Mouse (Mus musculus): ENCODE results near the gene 4930415O20Rik. TPM values are rescaled to one million over a fixed set of nuclear protein-coding genes. Genes with fewer than 3 reads are reported as not detected.
"Not testable (repeated sequence)": the region's sequence is repeated elsewhere in the genome, so short reads cannot be mapped to it uniquely, and the experiment has no call there.

The 4930415O20Rik gene
- polyA plus RNA-seq, 1 experiment = 5.1 TPM

DNA sequence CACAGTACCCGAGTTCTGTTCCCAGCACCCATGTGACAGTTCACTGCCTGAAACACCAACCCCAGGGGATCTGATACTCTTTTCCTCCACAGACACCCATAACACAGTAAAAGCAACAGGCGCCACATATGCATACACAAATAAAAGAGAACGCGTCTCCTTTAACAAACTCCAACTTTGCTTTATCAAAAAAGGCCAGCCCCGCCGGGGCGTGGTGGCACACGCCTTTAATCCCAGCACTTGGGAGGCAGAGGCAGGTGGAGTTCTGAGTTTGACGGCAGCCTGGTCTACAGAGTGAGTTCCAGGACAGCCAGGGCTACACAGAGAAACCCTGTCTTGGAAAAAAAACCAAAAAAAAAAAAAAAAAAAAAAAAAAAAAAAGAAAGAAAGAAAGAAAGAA lies 15.3 kb downstream of the 4930415O20Rik start:
- peak overlapping the region; percentile 48; the same call in 1 of the 2 replicates for H3K27ac ChIP-seq (replicated peaks; ENCODE audit: low read depth, low read length)

DNA sequence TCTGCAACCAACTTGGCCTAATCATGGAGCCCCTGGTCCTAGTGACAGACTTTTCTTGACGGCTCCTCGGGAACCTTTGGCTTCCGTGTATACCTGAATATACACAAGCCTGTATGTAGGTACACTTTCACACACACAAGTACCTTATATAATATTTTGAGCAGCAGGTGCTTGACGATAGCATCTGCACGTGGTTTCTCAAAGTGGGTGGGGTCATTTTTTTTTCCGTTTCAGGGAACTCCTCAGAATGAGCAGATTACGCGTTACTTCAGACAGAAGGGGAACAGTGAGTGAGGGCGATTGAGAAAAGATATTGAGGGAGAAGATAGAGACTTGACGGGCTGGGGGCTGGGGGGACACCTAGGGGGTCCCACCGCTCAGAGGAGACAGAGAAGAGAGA lies 16.9 kb downstream of the 4930415O20Rik start:
- H3K27ac ChIP-seq (replicated peaks; ENCODE audit: low read depth, low read length) = no peak overlapping the region
- no peaks in the 10 kb centered on the region; the same call in 1 of the 2 replicates for H3K4me1 ChIP-seq (ENCODE audit: control insufficient read depth, insufficient read depth, insufficient read length, low read length)
- no peak overlapping the region for H3K4me3 ChIP-seq (ENCODE audit: insufficient read depth, low read depth, low read length)

More for the DNA sequence above, 15.3 kb downstream of the 4930415O20Rik start:
- H3K4me1 ChIP-seq (ENCODE audit: control insufficient read depth, insufficient read depth, insufficient read length, low read length); H3K4me3 ChIP-seq (ENCODE audit: insufficient read depth, low read depth, low read length): not testable (repeated sequence)

DNA sequence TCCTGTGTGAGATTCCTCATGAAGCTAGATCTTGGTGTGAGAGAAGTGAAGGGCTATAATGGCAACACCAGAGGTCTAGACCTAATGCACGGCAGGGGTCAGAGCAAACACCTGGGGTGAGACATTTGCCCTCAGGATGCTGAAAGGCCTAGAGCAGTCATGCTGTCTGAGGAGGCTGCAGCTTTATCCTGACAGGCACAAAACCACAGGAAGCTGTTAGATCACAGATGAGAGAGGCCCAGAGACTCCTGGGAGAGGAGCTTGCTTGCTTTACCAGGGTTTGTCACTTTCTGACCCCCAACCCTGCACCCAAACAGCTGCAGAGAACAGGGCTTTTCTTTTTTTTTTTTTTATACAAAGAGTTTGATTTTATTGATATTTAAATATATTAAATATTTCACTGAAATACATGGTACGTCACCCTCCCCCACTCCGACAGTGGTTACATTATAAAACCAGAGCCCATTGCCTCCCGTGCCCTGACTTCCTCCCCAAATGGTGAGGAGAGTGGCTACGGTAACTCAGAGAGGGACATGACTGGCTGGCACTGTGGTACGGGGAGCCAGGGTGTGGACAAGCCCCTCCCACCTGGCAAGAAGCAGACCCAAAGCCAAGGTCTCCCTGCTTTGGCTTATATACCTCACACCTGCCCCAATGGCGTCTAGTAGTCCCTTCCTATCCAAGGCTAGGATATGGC lies 19.0 kb downstream of the 4930415O20Rik start:
- Histone ChIP-seq H3K4me3 (ENCODE audit: insufficient read depth, low read depth, low read length) (no peak overlapping the region), H3K27ac (replicated peaks; ENCODE audit: low read depth, low read length) (no peak overlapping the region), H3K4me1 (ENCODE audit: control insufficient read depth, insufficient read depth, insufficient read length, low read length) (no peaks in the 10 kb centered on the region; the same call in 1 of the 2 replicates)

DNA sequence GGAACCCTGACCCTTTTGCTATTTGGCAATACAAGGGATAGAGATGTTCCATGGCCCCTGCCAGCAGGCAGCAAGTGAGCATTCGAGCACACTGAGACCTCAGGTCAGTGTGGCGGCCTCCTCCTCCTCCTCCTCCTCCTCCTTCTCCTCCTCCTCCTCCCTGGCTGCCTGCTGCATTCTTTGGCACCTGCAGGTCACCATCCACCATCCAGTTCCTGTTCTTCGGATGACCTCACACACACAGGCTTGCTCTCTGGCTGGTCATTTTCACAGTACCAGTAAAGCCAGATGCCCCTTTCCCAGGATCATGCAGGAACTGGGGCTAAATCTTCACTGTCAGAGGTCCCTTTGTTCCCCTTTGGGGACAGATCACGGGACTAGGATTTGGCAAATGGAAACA lies 20.6 kb downstream of the 4930415O20Rik start:
- Histone ChIP-seq H3K4me1 (ENCODE audit: control insufficient read depth, insufficient read depth, insufficient read length, low read length) (no peaks in the 10 kb centered on the region), H3K27ac (replicated peaks; ENCODE audit: low read depth, low read length) (0 out of 2 replicates have a peak overlapping the region, but pooled peaks have one; percentile 47), H3K4me3 (ENCODE audit: insufficient read depth, low read depth, low read length) (no peak overlapping the region)

DNA sequence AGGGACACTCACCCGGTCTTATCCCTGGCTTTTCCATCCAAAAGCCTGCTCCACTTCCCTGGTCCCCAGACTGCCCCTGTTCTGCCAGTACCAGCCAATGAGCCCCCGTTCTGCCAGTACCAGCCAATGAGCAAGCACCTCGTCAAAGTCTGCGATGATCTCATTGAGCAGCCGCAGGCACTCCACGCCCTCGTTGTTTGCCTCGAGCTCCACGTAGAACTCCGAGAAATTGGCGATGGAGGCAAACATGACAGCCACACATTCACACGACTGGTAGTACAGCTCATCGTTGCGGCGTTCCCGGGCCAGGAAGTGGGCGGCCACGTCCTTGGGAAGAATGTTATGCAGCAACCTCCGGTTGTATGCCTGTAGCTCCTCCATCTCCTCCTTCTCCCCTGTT lies 23.4 kb downstream of the 4930415O20Rik start:
- H3K4me3 ChIP-seq (ENCODE audit: insufficient read depth, low read depth, low read length) = no peak overlapping the region
- H3K4me1 ChIP-seq (ENCODE audit: control insufficient read depth, insufficient read depth, insufficient read length, low read length) = no peaks in the 10 kb centered on the region
- H3K27ac ChIP-seq (replicated peaks; ENCODE audit: low read depth, low read length) = no peak overlapping the region

DNA sequence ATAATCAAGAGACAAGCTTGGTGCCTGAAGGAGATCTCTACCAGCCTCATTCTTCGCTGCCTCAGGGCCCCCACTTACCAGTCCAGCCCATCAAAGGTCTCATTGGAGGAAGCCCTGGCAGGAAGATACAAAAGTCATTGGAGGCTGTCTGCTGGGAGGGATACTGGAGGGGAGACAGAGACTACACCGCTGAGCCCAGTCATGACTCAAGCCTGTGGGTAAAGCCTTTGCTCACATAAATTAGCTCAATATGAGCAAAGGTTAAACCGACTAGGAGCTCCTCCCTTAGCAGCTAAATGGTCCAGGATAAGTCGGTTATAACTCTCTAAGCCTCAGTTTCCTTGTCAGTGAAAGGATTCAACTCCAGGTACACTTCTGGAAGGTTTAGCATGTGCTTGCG lies 24.2 kb downstream of the 4930415O20Rik start:
- H3K4me3 ChIP-seq (ENCODE audit: insufficient read depth, low read depth, low read length) = no peak overlapping the region
- no peak overlapping the region for H3K27ac ChIP-seq (replicated peaks; ENCODE audit: low read depth, low read length)
- no peaks in the 10 kb centered on the region for H3K4me1 ChIP-seq (ENCODE audit: control insufficient read depth, insufficient read depth, insufficient read length, low read length)

DNA sequence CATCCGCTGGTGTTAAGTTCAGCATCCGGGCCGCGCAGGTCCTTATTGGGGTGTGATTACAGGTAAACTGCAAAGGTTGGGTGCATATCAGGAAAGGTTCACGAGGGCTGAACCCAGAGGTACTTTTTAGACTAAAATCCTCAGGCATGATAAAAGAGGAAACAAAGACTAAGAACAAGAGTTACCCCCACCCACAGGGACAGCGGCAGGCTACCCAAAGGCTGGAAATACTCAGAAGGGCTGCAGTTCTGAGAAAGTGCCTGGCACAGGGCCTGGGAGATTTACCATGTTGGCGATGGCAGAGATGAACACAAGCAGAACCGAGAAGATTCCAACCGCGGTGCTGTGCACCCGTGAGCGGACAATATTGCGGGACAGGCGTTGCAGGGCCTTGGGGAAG lies 25.8 kb downstream of the 4930415O20Rik start:
- no peak overlapping the region for H3K27ac ChIP-seq (replicated peaks; ENCODE audit: low read depth, low read length)
- peaks cover 2% of the 10 kb centered on the region; the same call in 1 of the 2 replicates for H3K4me1 ChIP-seq (ENCODE audit: control insufficient read depth, insufficient read depth, insufficient read length, low read length)
- H3K4me3 ChIP-seq (ENCODE audit: insufficient read depth, low read depth, low read length) = no peak overlapping the region

DNA sequence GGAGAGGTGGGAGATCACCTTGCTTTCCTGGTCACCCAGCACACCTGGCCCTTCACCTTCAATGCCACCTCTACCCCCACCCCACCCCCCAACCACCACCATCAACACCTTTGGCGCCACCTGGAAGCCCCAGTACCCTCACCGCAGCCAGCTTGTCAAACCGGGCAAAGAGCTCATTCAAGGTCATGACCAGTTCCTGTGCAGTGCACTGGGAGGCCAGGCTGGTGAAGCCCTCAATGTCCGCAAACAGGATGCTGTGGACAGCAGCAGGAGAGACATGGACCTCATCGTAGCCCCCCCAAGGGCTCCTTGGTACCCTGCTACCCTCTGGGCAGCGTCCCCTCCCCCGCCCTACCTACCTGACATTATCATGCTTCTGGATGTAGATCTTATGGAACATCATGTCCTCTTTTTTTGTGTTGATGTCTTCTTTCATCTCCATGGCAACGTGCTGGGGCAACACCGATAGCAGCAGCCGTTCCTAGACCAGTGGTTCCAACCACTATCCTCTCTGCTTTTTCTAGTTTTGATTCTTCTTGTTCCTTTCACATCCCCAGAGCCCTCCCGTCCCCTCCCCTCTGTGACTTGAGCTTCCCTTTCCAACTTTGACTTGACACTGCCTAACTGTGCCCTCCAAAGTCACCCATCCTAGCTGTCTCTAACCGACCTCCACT lies 29.4 kb downstream of the 4930415O20Rik start:
- H3K27ac ChIP-seq (replicated peaks; ENCODE audit: low read depth, low read length) = no peak overlapping the region
- H3K4me3 ChIP-seq (ENCODE audit: insufficient read depth, low read depth, low read length) = no peak overlapping the region
- peaks cover 20% of the 10 kb centered on the region for H3K4me1 ChIP-seq (ENCODE audit: control insufficient read depth, insufficient read depth, insufficient read length, low read length)

DNA sequence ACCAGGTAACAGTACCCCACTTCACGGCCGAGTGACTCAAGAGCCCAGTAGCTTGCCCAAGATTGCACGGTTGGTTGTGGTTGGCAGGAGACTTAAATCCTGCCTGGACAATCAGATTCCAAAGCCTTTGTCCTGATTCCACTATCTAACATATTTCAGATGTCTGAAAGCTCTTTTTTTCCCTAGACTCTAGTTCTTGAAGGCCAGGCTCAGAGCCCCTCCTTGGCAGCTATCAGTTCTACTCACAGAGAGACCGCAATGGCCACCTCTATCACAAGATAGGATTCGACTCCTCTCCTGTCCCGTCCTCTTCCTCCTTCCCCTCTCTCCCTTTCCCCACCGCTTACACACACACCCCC lies 31.0 kb downstream of the 4930415O20Rik start:
- H3K4me3 ChIP-seq (ENCODE audit: insufficient read depth, low read depth, low read length) = peak overlapping the region; percentile 43
- H3K27ac ChIP-seq (replicated peaks; ENCODE audit: low read depth, low read length) = peak overlapping the region; percentile 32
- peaks cover 26% of the 10 kb centered on the region for H3K4me1 ChIP-seq (ENCODE audit: control insufficient read depth, insufficient read depth, insufficient read length, low read length)

DNA sequence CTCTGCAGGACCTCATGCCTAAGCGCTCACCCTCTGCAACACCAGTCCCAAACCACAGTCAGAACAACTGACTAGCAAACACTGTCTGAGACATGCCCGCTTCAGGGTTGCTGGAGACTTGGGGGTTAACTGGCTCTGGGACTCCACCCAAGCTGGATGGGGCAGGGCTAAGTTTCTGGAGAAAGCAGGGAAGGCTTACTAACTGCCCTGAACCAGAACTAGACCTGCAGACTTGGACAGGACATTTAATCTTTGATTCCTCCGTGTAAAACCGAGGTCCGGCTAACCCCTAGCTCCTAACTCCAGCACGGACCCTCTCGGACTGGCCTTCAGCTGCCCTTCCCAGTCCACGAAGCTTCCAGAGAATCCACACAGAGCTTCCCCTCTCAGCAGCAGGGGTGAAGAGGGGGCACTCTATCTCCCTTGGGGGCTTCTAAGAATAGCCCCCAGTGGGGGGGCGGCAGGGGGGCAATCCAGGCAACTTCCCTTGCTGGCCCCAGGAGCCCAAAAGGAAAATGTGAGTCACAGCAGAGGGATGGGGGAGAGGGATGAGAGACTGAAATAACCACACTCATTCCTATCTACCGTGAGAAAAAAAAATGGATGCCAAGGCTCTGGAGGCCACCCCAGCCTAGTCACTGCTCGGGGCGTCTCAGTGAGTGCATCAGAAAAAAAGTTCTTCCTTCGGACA lies 31.5 kb downstream of the 4930415O20Rik start:
- peaks cover 28% of the 10 kb centered on the region for H3K4me1 ChIP-seq (ENCODE audit: control insufficient read depth, insufficient read depth, insufficient read length, low read length)
- H3K27ac ChIP-seq (replicated peaks; ENCODE audit: low read depth, low read length) = peak overlapping the region; percentile 40
- peak overlapping the region; percentile 43 for H3K4me3 ChIP-seq (ENCODE audit: insufficient read depth, low read depth, low read length)

DNA sequence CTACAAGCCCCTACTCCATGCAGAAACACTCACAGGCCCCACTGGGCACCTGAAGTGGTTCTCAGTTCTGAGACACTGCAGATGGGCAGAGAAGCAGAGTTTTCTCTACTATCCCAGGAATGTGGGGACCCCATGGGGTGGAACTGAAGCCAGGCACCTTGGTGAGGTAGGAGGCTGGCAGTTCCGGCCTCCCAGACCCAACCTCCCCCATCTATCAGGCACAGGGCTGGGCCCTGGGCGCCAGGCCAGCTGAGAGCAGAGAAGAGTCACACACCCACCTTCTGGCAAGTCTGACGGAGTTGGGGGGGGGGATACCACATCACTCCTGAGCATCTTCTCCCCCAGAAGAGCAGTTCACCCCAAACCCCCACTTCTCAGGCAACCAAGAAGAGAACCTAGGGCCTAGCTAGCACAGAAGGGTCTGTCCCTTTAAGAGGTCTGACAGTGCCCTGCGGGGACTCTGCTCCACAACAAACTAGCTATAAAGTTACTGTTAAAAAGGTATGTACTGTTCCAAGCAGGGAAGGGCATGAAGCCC lies 32.2 kb downstream of the 4930415O20Rik start:
- Histone ChIP-seq H3K27ac (replicated peaks; ENCODE audit: low read depth, low read length) (peak overlapping the region; percentile 40), H3K4me1 (ENCODE audit: control insufficient read depth, insufficient read depth, insufficient read length, low read length) (peaks cover 28% of the 10 kb centered on the region), H3K4me3 (ENCODE audit: insufficient read depth, low read depth, low read length) (peak overlapping the region; percentile 43)

DNA sequence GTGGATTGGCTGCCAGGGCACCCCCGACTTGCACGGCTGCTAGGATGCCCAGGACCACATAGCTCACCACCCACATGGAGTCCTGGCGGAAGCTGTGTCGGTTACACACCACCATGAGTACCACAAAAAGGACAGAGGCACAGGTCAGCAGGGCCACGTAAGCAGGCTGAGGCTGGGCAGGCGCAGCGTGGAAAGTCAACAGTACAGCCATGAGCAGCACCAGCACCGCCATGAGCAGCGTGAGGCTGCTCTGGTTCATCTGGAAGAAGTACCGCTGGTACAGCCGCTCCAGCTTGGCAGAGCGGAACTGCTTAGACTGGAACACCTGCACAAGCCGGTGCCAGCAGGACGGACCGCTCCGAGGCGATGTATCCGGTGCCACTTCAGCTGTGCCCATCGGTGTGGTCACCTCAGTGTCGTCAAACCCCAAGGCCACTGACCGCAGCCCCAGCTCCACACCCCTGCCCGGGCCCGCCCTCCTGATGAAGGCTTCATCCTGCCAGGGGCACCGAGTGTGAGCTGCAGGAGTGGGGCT lies 33.3 kb downstream of the 4930415O20Rik start:
- Histone ChIP-seq H3K4me1 (ENCODE audit: control insufficient read depth, insufficient read depth, insufficient read length, low read length) (peaks cover 28% of the 10 kb centered on the region), H3K4me3 (ENCODE audit: insufficient read depth, low read depth, low read length) (no peak overlapping the region), H3K27ac (replicated peaks; ENCODE audit: low read depth, low read length) (peak overlapping the region; percentile 4; the same call in 1 of the 2 replicates)

DNA sequence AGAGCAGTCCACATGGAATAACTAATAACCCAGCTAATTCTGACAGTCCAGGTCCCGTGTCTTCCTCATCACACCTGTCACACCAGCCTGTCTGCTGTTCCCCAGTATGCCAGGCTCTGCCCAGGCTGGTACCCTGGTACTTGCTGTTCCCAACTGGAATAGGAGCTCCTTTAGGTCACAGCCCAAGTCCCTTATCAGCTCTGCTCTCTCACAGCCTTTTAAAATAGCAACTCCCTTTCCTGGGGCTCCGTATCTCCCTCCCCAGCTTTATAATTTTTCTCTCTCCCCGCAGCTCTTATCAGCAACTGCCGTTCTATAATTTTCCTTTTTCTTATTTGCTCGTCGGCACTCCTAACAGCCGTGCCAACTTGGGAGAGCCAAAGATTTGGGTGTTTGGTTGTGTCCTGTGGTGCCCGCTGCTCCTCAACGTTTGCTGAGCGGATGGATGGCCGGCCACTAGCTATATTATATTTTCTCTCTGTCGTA lies 35.3 kb downstream of the 4930415O20Rik start:
- Histone ChIP-seq H3K4me3 (ENCODE audit: insufficient read depth, low read depth, low read length) (peak overlapping the region; percentile 95), H3K4me1 (ENCODE audit: control insufficient read depth, insufficient read depth, insufficient read length, low read length) (peaks cover 28% of the 10 kb centered on the region), H3K27ac (replicated peaks; ENCODE audit: low read depth, low read length) (peak overlapping the region; percentile 52)

DNA sequence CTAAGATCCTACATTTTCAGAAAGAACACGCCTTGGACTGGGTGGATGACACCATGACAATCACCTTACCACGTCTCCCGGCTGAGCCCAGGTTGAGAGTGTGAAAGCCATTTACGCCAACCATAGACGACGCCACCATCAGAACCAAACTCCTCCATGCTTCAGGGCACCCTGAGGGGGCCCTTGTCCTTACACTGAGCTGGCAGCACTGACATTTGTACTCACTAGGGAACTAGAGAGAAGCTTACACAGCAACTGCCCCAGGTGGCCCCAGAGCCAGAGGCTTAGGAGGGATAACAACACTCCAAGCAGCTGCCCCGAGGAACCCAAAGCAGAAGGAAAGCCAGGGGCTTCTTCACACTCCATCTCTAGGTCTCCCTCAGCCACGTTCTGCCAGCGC lies 35.9 kb downstream of the 4930415O20Rik start:
- Histone ChIP-seq H3K4me1 (ENCODE audit: control insufficient read depth, insufficient read depth, insufficient read length, low read length) (peaks cover 26% of the 10 kb centered on the region), H3K27ac (replicated peaks; ENCODE audit: low read depth, low read length) (peak overlapping the region; percentile 52), H3K4me3 (ENCODE audit: insufficient read depth, low read depth, low read length) (peak overlapping the region; percentile 95)

DNA sequence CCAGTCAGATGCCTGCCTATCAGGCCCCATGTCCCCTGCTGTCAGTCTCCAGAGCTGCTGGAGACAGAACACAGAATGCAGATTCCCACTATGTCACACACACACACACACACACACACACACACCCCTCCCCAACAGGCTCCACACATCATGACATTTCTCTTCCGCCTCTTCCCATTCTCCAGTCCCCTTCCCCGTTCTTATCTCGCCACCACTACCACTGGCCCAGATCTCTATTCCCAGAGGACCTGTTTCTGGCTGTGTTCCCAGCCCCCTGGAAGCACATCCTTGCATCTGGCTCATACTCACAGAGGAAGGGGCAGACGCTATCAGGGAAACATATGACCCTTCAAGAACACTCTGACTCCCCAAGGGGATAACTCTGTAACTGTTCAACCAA lies 36.8 kb downstream of the 4930415O20Rik start:
- peak overlapping the region; percentile 95 for H3K4me3 ChIP-seq (ENCODE audit: insufficient read depth, low read depth, low read length)
- H3K4me1 ChIP-seq (ENCODE audit: control insufficient read depth, insufficient read depth, insufficient read length, low read length) = peaks cover 22% of the 10 kb centered on the region
- peak overlapping the region; percentile 62 for H3K27ac ChIP-seq (replicated peaks; ENCODE audit: low read depth, low read length)

Measured in brown adipose tissue, adult 24 weeks (tissue).